Mouse (Mus musculus) heart, postnatal 0 days (tissue): ENCODE measurements around the gene Ehmt2.

Experiments
- CTCF ChIP-seq: IDR thresholded peaks from 2 replicates; pipeline ENCODE4 v1.5.1; 2016; ENCODE audit warnings: antibody characterized with exemption, control low read depth, low read depth
- EP300 ChIP-seq: IDR thresholded peaks from 2 replicates; pipeline ENCODE4 v1.6.1; 2016; ENCODE audit warnings: antibody characterized with exemption, low read depth

DNA sequence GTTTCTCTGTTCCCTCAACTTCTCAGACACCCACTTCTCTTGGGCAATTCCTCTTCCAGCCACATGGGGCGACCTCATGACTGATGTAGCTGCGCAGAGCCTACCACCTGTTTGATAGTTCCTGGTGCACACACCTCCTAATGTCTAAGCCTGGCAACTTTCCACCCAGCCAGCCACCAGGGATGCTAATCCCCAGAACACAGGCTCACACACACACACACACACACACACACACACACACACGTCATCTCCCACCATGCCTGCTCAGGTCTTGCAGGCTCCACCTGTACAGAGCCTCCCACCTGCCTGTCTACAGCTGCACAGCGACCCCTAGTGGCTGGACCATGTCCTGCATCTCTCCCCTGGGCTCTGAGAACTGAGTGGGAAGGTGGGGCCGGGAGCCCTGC, 13.7 kb downstream of the Ehmt2 start:
- TF ChIP-seq CTCF (peak; percentile 89), EP300 (no peak)
